Mouse (Mus musculus): ENCODE data around the gene Gm7876. TPM values are rescaled to one million over a fixed set of nuclear protein-coding genes. Genes with fewer than 3 reads are reported as not detected.
A peak's percentile ranks its signal among the peaks of the same experiment; 100 is the strongest.
"Not testable (repeated sequence)": the region's sequence is repeated elsewhere in the genome, so short reads cannot be mapped to it uniquely, and the experiment has no call there.

The Gm7876 gene
- polyA plus RNA-seq (2015; fragmentation: Nextera tagmentation; extraction: Ambion mirVana): not detected in 2 replicates

DNA sequence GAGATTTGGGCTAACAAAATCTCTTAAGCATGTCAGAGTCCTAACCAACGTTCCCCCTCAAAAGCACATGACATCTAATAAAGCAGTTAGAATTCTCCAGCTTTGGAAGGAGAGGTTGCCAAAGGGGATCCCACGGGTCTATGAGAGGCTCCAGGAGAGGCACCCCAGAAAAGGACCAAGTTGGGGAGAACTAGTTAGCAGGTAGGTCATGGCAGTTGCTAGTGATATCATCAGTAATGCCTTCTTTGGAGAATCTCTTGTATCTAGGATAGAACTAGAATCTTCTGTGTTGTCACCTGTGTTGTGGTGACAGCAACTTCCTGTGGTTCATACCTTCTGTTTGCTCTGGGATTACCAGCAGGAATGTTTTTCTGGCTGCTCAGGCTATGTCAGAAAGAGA, at the start of gene Gm7876:
Gm7876 (plus strand) TSS at position 301 of the 400 bp plus-strand sequence.
- H3K9me3 ChIP-seq; H3K4me2 ChIP-seq; H3K9ac ChIP-seq; H3K27ac ChIP-seq; H3K36me3 ChIP-seq; H3K4me3 ChIP-seq (replicated peaks); H3K4me1 ChIP-seq; ATAC-seq (ENCODE audit: insufficient read depth, low FRiP score, low read depth); H3K27me3 ChIP-seq (replicated peaks): not testable (repeated sequence)
- 74% methylated on average over 1 of the region's 2 CpGs for WGBS

DNA sequence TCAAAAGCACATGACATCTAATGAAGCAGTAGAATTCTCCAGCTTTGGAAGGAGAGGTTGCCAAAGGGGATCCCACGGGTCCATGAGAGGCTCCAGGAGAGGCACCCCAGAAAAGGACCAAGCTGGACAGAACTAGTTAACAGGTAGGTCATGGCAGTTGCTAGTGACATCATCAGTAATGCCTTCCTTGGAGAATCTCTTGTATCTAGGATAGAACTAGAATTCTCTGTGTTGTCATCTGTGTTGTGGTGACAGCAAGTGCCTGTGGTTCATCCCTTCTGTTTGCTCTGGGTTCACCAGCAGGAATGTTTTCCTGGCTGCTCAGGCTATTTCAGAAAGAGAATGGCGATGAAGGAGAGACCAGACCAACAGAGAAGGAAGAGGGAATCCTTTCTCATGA, 45.1 kb upstream of the Gm7876 start, which contains the start of gene Gm3239:
Gm3239 (plus strand) TSS at position 301 of the 400 bp plus-strand sequence.
- not testable (repeated sequence) for H3K4me2 ChIP-seq; H3K9ac ChIP-seq; H3K27me3 ChIP-seq (replicated peaks); H3K9me3 ChIP-seq; H3K36me3 ChIP-seq; H3K4me3 ChIP-seq (replicated peaks); H3K4me1 ChIP-seq; H3K27ac ChIP-seq; ATAC-seq (ENCODE audit: insufficient read depth, low FRiP score, low read depth)
- no CpG with 5 or more reads among the region's 2 CpGs for WGBS

DNA sequence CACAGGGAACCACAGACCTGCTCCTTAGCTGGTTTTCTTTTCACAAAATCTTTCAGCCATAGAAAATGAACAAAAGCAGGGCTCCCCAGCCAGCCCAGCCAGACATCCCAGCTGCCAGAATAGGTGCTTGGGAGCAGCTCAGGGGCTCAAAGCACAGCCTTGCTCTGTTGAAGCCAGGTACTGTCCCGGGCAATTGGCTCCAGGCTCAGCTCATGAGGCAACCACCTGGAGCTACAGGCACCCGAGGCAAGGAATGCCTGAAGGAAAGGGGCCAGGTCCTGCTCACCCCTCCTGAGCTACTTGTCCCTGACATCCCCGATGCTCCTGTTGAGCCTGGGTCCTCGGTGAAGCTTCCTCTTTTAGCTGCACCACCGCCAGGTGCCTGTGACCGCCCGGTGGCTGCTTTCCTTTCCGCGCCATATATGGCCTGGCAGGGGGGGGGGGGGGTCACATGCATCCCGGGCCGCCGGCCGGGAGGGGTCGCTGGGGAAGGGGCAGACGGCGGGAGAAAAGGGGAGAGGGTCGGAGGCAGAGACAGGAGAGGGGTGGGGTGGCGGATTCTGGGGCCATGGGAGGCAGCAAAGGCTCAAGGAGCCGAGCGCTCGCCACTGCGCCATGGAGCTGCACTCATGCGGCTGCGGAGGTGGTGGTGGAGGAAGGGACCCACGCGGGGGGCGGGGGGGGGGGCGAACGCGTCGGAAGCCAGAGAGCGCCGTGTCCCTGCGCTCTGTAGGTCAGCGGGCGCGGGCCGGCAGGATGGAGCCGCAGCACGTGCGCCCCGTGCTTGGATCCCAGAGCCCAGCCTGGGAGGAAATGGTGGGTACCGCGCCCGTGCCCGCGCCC, 17.2 kb downstream of the Gm7876 start, which contains the start of gene Gm3252:
Gm3252 (plus strand) TSS at position 738 of the 843 bp plus-strand sequence.
- H3K9ac ChIP-seq; H3K27ac ChIP-seq; H3K9me3 ChIP-seq; H3K27me3 ChIP-seq (replicated peaks); H3K36me3 ChIP-seq; H3K4me1 ChIP-seq; ATAC-seq (ENCODE audit: insufficient read depth, low FRiP score, low read depth): not testable (repeated sequence)
- 2% methylated on average over 11 of the region's 47 CpGs for WGBS
- Histone ChIP-seq H3K4me3 (replicated peaks) (peak within 1 kb of the TSS; percentile 23; the same call in 1 of the 2 replicates), H3K4me2 (peak within 1 kb of the TSS; percentile 39)

Other genes with a start within 250 kb of the Gm7876 start
- gene Gm3182, start 227.5 kb upstream of the Gm7876 start, polyA plus RNA-seq (2015; fragmentation: Nextera tagmentation; extraction: Ambion mirVana): not detected in 2 replicates
- not detected in 2 replicates for gene Gm3047, start 153.8 kb upstream of the Gm7876 start, polyA plus RNA-seq (2015; fragmentation: Nextera tagmentation; extraction: Ambion mirVana)
- not detected in 2 replicates for gene Gm8159, start 76.9 kb upstream of the Gm7876 start, polyA plus RNA-seq (2015; fragmentation: Nextera tagmentation; extraction: Ambion mirVana)
- 0.18 TPM in 1 of 2 replicates, not detected in the other for gene Gm3239, start 45.0 kb upstream of the Gm7876 start, polyA plus RNA-seq (2015; fragmentation: Nextera tagmentation; extraction: Ambion mirVana)
- 0.09 TPM in 1 of 2 replicates, not detected in the other for gene Gm3252, start 17.5 kb downstream of the Gm7876 start, polyA plus RNA-seq (2015; fragmentation: Nextera tagmentation; extraction: Ambion mirVana)
- gene Gm9602, start 67.1 kb downstream of the Gm7876 start, polyA plus RNA-seq (2015; fragmentation: Nextera tagmentation; extraction: Ambion mirVana): not detected in 2 replicates
- not detected in 2 replicates for gene Gm3269, start 128.9 kb downstream of the Gm7876 start, polyA plus RNA-seq (2015; fragmentation: Nextera tagmentation; extraction: Ambion mirVana)
- gene Gm3264, start 146.3 kb downstream of the Gm7876 start, polyA plus RNA-seq (2015; fragmentation: Nextera tagmentation; extraction: Ambion mirVana): 0.39 TPM in 1 of 2 replicates, not detected in the other
- not detected in 2 replicates for gene Gm3278, start 183.2 kb downstream of the Gm7876 start, polyA plus RNA-seq (2015; fragmentation: Nextera tagmentation; extraction: Ambion mirVana)